Comparison of ENCODE assay signal across 9 mouse cellular contexts in genomic region chr9:105857773-105858172, GRCm38 (mm10). TPM values are rescaled to one million over a fixed set of nuclear protein-coding genes. Genes with fewer than 3 reads are reported as not detected.
DNase-seq lines count a peak whose midpoint lies in the region; ATAC-seq and TF ChIP-seq lines count a peak whose summit lies in the region.
"Had no signal": no experiment of that assay in that cellular context is flagged by ENCODE, and none has a peak within 500 bp of the region (broad histone marks: within the 10 kb centered on the region; RNA-seq: fewer than 3 reads in every experiment).

No protein-coding gene starts in this region.

- peak; percentile 75 for DNase-seq in adrenal gland, adult 2 months
- peak; percentile 77 for DNase-seq in embryo, embryonic 11 days
- peak; percentile 37 to 61 for DNase-seq in heart, adult 9 months (ENCODE audit: low spot score in 2 of 2)
- peak; percentile 34 to 77 for DNase-seq in layer of hippocampus, adult 8-10 months (ENCODE audit: low spot score in 2 of 2)
- DNase-seq in lung, postnatal 10 days, result peak; percentile 76
- DNase-seq in right cerebral cortex, adult 2 months (ENCODE audit: low spot score in 2 of 2), result peak; percentile 79 to 83

- ATAC-seq in inflammation-experienced regulatory T-cells, adult 6 months, result no peak

- H3K9me3 ChIP-seq in E14TG2a.4 (ENCODE audit: low read length), result 0 out of 2 replicates have a peak, but pooled peaks cover 8% of the 10 kb centered on the region
- H3K9me3 ChIP-seq: limb, embryonic 12.5 days had no signal

- TF ChIP-seq CTCF in E14TG2a.4 (conservative IDR thresholded peaks at IDR 0.05; ENCODE audit: low read length), result peak; percentile 59

- peaks cover 9% of the 10 kb centered on the region for H3K4me1 ChIP-seq in E14TG2a.4 (replicated peaks; ENCODE audit: low read depth, low read length)
- H3K4me1 ChIP-seq: limb, embryonic 12.5 days had no signal

- no peaks in the 10 kb centered on the region for H3K36me3 ChIP-seq in E14TG2a.4 (ENCODE audit: insufficient read depth, low read length)
- H3K36me3 ChIP-seq: limb, embryonic 12.5 days had no signal

- H3K27me3 ChIP-seq in E14TG2a.4 (ENCODE audit: insufficient read depth, low read length), result no peaks in the 10 kb centered on the region
- H3K27me3 ChIP-seq: limb, embryonic 12.5 days had no signal

- no peak overlapping the region for H3K4me3 ChIP-seq in E14TG2a.4 (replicated peaks; ENCODE audit: low read length)
- H3K4me3 ChIP-seq: limb, embryonic 12.5 days had no signal

RNA-seq across cellular contexts. Expression of gene Col6a6, which starts 29.8 kb away (rescaled TPM):
- 1 to 10 TPM; 1.1 to 2.1 TPM for total RNA-seq in adrenal gland, adult 2 months (2021)
- 0.25 and 0.26 TPM in 2 replicates for polyA plus RNA-seq in adrenal gland, adult 2 months (2012; rRNA removed)
- under 1 TPM; 0.43 to 0.74 (median 0.52) TPM for total RNA-seq in layer of hippocampus, adult 8-10 months (2022)
- under 1 TPM in 1 of 3 experiments, not detected in 2; 0.05 TPM for polyA plus RNA-seq in inflammation-experienced regulatory T-cells, adult 6 months (2017; shearing (Covaris generic))
